Mouse (Mus musculus) thymus, adult 2 months (tissue): ENCODE data around the gene Stim1.

ENCODE experiments used
- CTCF ChIP-seq: fragments of 200-500 bp; IDR thresholded peaks from 2 replicates; pipeline ENCODE4 v1.5.1; 2012; ENCODE audit warnings: mild to moderate bottlenecking, control low read depth, low read length, moderate library complexity, borderline replicate concordance; ENCODE audit not compliant: control insufficient read depth, poor library complexity, insufficient read depth; ENCODE audit errors: extremely low read depth
- POLR2A ChIP-seq: fragments of 200-500 bp; IDR thresholded peaks from 2 replicates; pipeline ENCODE4 v1.6.1; 2012; ENCODE audit warnings: mild to moderate bottlenecking, low read length, control low read depth, moderate library complexity; ENCODE audit not compliant: control insufficient read depth, poor library complexity, insufficient read depth; ENCODE audit errors: extremely low read depth

DNA sequence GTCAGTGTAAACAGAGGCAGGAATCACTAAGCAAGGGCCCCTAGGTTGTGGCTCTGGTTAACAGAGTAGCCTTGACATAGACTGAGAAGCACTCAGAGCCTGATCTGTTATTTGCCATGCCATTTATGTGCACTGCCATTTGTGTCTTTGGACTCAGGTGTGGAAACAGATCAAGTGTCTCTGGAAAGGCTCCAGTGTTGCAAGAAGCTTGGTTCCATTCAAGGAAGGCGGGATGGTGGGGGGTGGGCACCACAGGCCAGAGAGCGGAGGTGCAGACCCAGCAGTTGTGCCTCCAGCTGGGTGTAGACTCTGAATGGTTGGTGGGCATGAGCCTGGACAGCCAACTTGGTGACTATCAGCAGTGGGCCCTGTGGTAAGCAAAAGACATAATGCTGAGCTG is 154.4 kb downstream of the Stim1 start:
- TF ChIP-seq CTCF (no peak), POLR2A (no peak)
